Mouse (Mus musculus): ENCODE measurements around the gene Vamp1. TPM values are rescaled to one million over a fixed set of nuclear protein-coding genes. Genes with fewer than 3 reads are reported as not detected.
"Not testable (repeated sequence)": the region's sequence is repeated elsewhere in the genome, so short reads cannot be mapped to it uniquely, and the experiment has no call there.

Vamp1 gene
- polyA plus RNA-seq, 1 experiment from 2014 or later = 4.9 TPM

DNA sequence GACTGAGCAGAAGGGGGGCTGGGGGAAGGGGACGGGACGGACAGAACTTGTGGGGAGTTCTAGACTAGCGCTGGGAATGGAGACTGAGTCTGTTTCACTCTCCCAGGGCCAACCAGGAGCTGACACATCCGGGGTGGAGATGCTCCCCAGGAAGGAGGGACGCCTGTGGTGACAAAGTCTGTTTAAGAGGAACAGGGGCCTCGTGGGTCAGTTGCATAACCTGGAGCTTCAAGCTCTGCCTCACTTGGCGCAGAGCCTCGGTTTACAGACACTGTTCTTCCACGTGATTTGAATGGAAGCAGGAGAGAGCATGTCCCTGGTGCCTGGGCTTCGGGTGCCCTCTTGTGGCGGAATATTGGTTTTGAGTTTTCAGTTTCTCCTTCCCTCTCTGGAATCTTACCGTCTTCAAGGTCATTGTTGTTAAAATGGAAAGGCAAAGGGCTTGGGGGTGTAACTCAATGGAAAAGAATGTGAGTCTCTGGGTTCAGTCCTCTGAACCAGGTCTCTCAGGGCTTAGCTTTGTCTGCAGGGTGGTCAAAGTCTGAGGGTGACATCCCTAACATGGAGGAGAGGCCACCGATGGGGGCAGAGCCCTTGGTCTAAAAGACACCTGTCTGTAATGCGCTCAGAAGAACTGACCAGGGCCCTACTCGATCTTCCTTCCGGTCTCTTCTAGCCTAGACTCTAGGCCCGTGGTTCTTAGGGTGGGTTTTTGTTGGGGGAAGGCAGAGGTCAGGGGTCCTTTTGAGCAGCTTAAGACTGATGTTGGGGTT lies 56.3 kb downstream of the Vamp1 start:
- Histone ChIP-seq H3K4me2 (replicated peaks) (peak overlapping the region; percentile 44), H3K9me3 (no peaks in the 10 kb centered on the region), H3K9ac (no peak overlapping the region), H3K4me3 (peak overlapping the region; percentile 14; the same call in 1 of the 2 replicates), H3K36me3 (no peaks in the 10 kb centered on the region), H3K27ac (no peak overlapping the region), H3K27me3 (peaks cover 5% of the 10 kb centered on the region; the same call in 1 of the 2 replicates), H3K4me1 (no peaks in the 10 kb centered on the region)
- peak; percentile 74; the same call in 1 of the 2 replicates for ATAC-seq (ENCODE audit: insufficient number of reproducible peaks, insufficient read depth, low FRiP score, low TSS enrichment)
- WGBS = 17% methylated on average over 17 of the region's 17 CpGs

DNA sequence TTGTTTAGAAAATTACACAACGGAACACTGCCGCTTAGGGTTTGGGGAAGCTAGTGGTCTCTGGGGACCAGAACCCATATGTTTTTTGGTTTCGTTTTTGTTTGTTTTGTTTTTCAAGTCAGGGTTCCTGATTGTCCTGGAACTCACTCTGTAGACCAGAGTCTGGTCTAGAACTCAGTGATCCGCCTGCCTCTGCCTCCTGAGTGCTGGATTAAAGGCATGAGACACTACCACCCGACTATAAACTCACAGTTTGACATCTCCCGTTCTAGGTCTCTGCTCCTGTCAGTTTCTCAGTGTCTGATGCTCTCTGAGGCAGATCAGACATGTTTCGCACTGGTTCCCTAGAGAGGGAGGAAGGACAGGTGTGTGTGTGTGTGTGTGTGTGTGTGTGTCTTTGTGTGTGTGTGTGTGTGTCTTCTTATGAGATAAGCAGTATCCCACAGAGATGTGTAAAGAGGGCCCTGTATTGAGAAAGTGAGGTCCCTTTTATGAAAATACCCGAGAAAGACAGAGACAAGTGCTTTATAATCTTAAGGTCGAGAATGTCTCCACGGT lies 57.0 kb downstream of the Vamp1 start:
- Histone ChIP-seq H3K9me3 (no peaks in the 10 kb centered on the region), H3K36me3 (no peaks in the 10 kb centered on the region), H3K27ac (no peak overlapping the region), H3K9ac (no peak overlapping the region), H3K4me2 (replicated peaks) (no peak overlapping the region), H3K4me1 (no peaks in the 10 kb centered on the region), H3K4me3 (no peak overlapping the region), H3K27me3 (peaks cover 5% of the 10 kb centered on the region; the same call in 1 of the 2 replicates)
- WGBS = 78% methylated on average over 10 of the region's 10 CpGs
- no peak for ATAC-seq (ENCODE audit: insufficient number of reproducible peaks, insufficient read depth, low FRiP score, low TSS enrichment)

DNA sequence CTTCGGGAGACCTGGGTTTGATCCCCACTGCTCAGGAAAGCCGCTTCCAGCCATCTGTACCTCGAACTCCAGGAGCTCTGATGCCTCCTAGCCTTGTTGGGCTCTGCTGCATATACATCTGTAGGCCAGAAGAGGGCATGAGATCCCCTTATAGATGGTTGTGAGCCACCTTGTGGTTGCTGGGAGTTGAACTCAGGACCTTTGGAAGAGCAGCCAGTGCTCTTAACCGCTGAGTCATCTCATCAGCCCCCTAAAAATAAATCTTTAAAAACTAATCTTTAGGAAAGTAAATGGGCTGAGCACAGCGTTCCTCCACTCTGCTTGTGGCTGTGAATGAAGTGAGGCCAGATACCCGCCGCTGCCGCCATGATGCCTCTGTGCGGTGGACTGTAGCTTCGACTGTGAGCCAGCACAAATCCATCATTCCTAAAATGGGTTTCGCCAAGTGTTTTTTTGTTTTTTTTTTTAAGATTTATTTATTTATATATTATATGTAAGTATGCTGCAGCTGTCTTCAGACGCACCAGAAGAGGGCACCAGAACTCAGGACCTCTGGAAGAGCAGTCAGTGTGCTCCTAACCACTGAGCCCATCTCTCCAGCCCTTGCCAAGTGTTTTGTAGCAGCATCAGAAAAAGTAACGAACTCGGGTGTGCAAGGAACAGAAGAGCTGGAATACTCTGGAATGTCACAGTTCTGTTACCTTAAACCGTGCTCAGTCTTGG lies 59.7 kb downstream of the Vamp1 start:
- H3K9ac ChIP-seq = no peak overlapping the region
- no peak overlapping the region for H3K27ac ChIP-seq
- no peaks in the 10 kb centered on the region for H3K4me1 ChIP-seq
- WGBS = 55% methylated on average over 15 of the region's 15 CpGs
- no peaks in the 10 kb centered on the region for H3K36me3 ChIP-seq
- H3K27me3 ChIP-seq = peaks cover 5% of the 10 kb centered on the region; the same call in 1 of the 2 replicates
- no peak for ATAC-seq (ENCODE audit: insufficient number of reproducible peaks, insufficient read depth, low FRiP score, low TSS enrichment)
- no peak overlapping the region for H3K4me3 ChIP-seq
- no peak overlapping the region for H3K4me2 ChIP-seq (replicated peaks)
- H3K9me3 ChIP-seq = no peaks in the 10 kb centered on the region

DNA sequence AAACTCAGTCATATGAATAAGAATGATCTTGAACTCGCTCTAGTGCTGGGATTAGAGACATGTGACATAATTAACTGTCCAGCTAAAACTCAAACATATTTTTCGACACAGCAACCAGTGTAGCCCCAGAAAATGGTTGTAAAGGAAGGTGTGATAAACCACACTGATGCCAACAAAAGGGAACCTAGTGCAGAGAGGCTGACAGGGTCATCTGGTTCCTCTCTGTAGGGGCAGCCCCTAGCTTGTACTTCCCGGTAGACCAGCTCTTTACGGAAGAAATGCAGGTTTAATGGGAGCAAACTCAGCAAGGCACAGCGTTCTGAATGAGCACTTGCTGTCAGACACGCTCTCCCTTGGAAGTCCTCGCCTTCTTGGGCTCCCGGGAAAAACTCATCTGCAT lies 64.4 kb downstream of the Vamp1 start:
- Histone ChIP-seq H3K27ac (no peak overlapping the region), H3K36me3 (no peaks in the 10 kb centered on the region), H3K4me3 (no peak overlapping the region), H3K27me3 (no peaks in the 10 kb centered on the region), H3K9ac (no peak overlapping the region), H3K4me2 (replicated peaks) (no peak overlapping the region), H3K9me3 (no peaks in the 10 kb centered on the region), H3K4me1 (no peaks in the 10 kb centered on the region)
- no peak for ATAC-seq (ENCODE audit: insufficient number of reproducible peaks, insufficient read depth, low FRiP score, low TSS enrichment)
- WGBS = 70% methylated on average over 8 of the region's 8 CpGs

DNA sequence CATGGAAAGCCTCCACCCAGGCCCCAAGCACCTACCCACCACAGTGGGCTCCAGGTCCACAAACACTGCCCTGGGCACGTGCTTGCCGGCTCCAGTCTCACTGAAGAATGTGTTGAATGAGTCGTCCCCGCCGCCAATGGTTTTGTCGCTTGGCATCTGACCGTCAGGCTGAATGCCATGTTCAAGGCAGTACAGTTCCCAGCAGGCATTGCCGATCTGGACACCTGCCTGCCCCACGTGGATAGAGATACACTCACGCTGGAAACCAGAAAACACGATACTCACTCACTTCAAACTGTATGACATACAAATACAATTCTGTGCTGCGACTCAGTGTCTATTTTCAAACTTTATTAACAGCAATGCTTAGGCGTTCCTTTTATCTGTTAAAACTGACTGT lies 67.4 kb downstream of the Vamp1 start:
- WGBS = 90% methylated on average over 13 of the region's 13 CpGs
- not testable (repeated sequence) for H3K4me3 ChIP-seq; H3K9ac ChIP-seq; H3K4me1 ChIP-seq; H3K9me3 ChIP-seq; ATAC-seq (ENCODE audit: insufficient number of reproducible peaks, insufficient read depth, low FRiP score, low TSS enrichment); H3K4me2 ChIP-seq (replicated peaks); H3K36me3 ChIP-seq; H3K27ac ChIP-seq; H3K27me3 ChIP-seq

DNA sequence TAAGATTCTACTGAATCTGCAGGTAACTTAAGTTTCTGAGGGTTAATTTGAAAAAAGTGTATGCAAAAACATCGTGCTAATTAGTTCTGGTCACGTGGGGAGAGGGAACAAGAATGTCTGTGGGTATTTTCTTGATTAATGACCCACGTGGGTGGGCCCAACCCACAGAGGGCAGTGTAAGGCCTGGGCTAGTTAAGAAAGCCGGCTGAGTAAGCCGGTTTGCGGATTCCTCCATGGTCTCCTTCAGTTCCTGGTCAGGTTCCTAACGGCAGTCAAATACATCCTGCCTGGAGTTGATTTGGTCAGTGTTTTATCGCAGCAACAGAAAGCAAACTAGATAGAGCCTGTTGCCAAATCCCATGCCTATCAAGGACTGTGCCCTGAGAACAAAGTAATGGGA lies 68.9 kb downstream of the Vamp1 start:
- no peak for ATAC-seq (ENCODE audit: insufficient number of reproducible peaks, insufficient read depth, low FRiP score, low TSS enrichment)
- WGBS = 51% methylated on average over 8 of the region's 8 CpGs
- no peaks in the 10 kb centered on the region for H3K9me3 ChIP-seq
- H3K4me3 ChIP-seq = no peak overlapping the region
- H3K4me2 ChIP-seq (replicated peaks) = no peak overlapping the region
- no peaks in the 10 kb centered on the region for H3K4me1 ChIP-seq
- no peaks in the 10 kb centered on the region for H3K36me3 ChIP-seq
- no peaks in the 10 kb centered on the region for H3K27me3 ChIP-seq
- H3K9ac ChIP-seq = no peak overlapping the region
- no peak overlapping the region for H3K27ac ChIP-seq

DNA sequence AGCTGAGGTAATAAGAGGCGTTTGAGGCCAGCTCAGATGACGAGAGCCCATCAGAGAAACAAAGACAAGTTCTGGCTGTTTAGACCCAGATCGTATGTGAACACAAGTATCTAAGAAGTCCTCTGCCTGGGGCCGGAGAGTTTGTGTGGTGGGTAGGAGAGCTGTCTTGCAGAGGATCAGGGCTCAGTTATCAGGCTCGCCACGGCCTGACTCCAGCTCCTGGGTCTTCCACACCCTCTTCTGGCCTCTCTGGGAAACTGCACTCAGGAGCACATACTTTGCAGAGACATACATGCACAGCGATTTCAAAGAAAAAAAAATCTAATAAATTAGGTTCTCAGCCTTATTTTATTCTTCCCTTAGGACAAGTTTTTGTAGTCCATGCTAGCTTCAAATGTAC lies 69.4 kb downstream of the Vamp1 start:
- no peak for ATAC-seq (ENCODE audit: insufficient number of reproducible peaks, insufficient read depth, low FRiP score, low TSS enrichment)
- H3K4me1 ChIP-seq = no peaks in the 10 kb centered on the region
- no peak overlapping the region for H3K4me2 ChIP-seq (replicated peaks)
- H3K27me3 ChIP-seq = no peaks in the 10 kb centered on the region
- no peaks in the 10 kb centered on the region for H3K36me3 ChIP-seq
- no peak overlapping the region for H3K9ac ChIP-seq
- H3K27ac ChIP-seq = no peak overlapping the region
- no peak overlapping the region for H3K4me3 ChIP-seq
- H3K9me3 ChIP-seq = no peaks in the 10 kb centered on the region
- 89% methylated on average over 7 of the region's 7 CpGs for WGBS

DNA sequence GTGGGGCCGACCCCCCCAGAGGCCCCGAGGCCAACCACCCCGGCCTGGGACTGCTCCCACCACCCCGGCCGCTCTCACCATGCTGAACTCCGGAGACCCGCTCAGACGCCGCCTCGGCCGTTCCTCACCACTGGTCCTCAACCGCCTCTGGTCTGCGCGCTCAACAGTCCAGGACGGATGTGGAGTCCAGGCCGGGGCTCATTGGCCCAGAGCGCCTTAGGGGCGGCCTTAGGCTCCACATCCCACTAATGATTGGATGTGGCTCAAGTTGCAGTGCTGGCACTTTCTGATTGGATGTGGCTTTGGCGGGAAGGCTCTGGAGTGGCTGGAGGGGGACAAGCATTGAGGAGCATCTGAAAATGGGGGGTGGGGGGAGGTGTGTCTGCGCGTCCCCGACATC lies 70.5 kb downstream of the Vamp1 start, which contains the start of gene Tuba3a:
Gene Tuba3a (minus strand): TSS at position 153 of the 400 bp plus-strand sequence.
- no peak within 1 kb of the TSS for H3K9ac ChIP-seq
- ATAC-seq (ENCODE audit: insufficient number of reproducible peaks, insufficient read depth, low FRiP score, low TSS enrichment) = 0 out of 2 replicates have a peak, but pooled peaks have one; percentile 15
- H3K27me3 ChIP-seq = no peaks in the 10 kb centered on the region
- no peaks in the 10 kb centered on the region for H3K4me1 ChIP-seq
- H3K36me3 ChIP-seq = no peaks in the 10 kb centered on the region
- no peaks in the 10 kb centered on the region for H3K9me3 ChIP-seq
- H3K27ac ChIP-seq = no peak within 1 kb of the TSS
- 95% methylated on average over 22 of the region's 22 CpGs for WGBS
- no peak within 1 kb of the TSS for H3K4me2 ChIP-seq (replicated peaks)
- no peak within 1 kb of the TSS for H3K4me3 ChIP-seq

DNA sequence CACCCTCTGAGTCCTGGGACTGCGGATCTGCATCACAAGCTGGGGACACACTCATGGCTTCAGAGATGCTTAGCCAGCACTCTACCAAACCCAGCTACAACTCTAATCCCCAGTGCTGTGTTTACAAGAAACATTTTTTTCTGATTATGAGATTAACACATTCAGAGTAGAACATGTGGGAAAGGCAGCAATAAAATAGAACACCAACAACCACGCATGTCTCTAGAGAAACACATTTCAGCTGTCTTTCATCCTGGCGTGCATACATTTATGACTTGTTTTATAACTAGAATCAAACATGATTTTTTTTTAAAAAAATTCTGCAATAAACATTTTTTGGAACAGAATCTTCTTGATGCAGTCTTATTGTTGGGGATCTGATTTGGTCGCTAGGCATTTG lies 71.6 kb downstream of the Vamp1 start:
- no peak overlapping the region for H3K27ac ChIP-seq
- no peaks in the 10 kb centered on the region for H3K36me3 ChIP-seq

DNA sequence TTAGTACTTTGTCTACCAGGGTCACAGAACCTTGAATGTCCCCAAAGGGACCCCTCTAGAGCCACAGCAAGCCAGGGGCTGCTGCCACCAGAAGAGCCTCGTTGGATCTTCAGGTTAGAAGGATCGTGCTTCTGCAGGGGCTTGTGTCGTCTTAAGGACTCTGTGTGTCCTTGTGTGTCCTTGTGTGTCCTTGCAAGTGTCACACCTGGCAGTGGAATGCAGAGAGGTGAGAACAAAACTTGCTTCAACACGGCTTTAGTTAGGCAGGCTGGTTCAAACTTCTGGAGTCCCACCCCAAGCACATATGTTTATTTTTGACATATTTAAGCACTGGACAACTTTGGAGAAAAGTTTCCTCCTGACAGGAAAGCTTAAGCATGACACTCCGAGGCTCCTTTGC lies 73.4 kb downstream of the Vamp1 start:
- no peak overlapping the region for H3K9ac ChIP-seq
- no peaks in the 10 kb centered on the region for H3K4me1 ChIP-seq
- no peak overlapping the region for H3K4me2 ChIP-seq (replicated peaks)
- H3K36me3 ChIP-seq = no peaks in the 10 kb centered on the region
- H3K27ac ChIP-seq = no peak overlapping the region
- no peaks in the 10 kb centered on the region for H3K27me3 ChIP-seq
- WGBS = 76% methylated on average over 5 of the region's 5 CpGs
- no peak for ATAC-seq (ENCODE audit: insufficient number of reproducible peaks, insufficient read depth, low FRiP score, low TSS enrichment)
- H3K4me3 ChIP-seq = no peak overlapping the region
- no peaks in the 10 kb centered on the region for H3K9me3 ChIP-seq

More for the DNA sequence above, 71.6 kb downstream of the Vamp1 start:
- H3K9me3 ChIP-seq = no peaks in the 10 kb centered on the region
- no peak for ATAC-seq (ENCODE audit: insufficient number of reproducible peaks, insufficient read depth, low FRiP score, low TSS enrichment)
- no peaks in the 10 kb centered on the region for H3K4me1 ChIP-seq
- WGBS = 88% methylated on average over 4 of the region's 4 CpGs
- H3K27me3 ChIP-seq = no peaks in the 10 kb centered on the region
- no peak overlapping the region for H3K4me2 ChIP-seq (replicated peaks)
- no peak overlapping the region for H3K4me3 ChIP-seq
- no peak overlapping the region for H3K9ac ChIP-seq

DNA sequence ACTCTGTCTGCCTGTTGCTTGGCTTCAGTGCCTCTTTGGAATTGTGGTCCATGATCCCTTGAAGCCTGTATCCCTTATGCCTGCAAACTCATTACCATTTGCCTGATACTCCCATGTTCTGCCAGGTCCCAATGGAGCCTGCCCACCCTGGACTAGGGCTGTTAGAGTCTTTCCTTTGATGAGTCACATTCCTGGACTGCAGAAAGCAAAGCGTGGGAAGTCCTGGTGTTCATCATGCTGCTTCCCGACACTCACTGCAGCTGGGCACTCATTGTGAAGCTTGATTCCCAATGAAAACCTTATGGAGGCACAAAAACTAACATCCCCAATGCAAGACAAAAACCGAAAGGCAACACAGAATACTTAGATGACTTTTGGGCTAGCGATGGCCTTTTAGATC lies 76.0 kb downstream of the Vamp1 start:
- Histone ChIP-seq H3K4me2 (replicated peaks) (no peak overlapping the region), H3K9me3 (no peaks in the 10 kb centered on the region), H3K4me3 (no peak overlapping the region), H3K36me3 (no peaks in the 10 kb centered on the region), H3K27me3 (no peaks in the 10 kb centered on the region), H3K4me1 (no peaks in the 10 kb centered on the region), H3K27ac (no peak overlapping the region), H3K9ac (no peak overlapping the region)
- WGBS = 76% methylated on average over 4 of the region's 4 CpGs
- no peak for ATAC-seq (ENCODE audit: insufficient number of reproducible peaks, insufficient read depth, low FRiP score, low TSS enrichment)

DNA sequence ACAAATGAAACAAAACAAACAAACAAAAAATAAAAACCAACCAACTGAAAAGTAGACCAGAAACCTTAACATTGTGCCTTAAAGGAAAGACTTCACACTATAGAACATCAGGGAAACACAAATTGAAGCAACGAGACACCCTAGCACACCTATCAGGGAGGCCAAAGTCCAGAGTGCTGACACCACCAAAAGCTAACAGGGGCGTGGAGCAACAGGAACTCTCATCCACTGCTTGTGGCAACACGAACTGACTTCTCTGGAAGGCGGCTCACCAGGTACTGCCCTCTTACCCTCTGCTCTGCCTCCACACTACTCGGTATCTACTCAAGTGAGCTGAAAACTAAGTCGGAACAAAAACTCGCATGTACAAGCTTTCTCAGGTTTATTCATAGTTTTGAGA lies 76.9 kb downstream of the Vamp1 start:
- H3K9ac ChIP-seq = no peak overlapping the region
- H3K4me3 ChIP-seq = no peak overlapping the region
- WGBS = 93% methylated on average over 7 of the region's 7 CpGs
- no peak overlapping the region for H3K27ac ChIP-seq
- H3K4me1 ChIP-seq = no peaks in the 10 kb centered on the region
- no peaks in the 10 kb centered on the region for H3K9me3 ChIP-seq
- no peak overlapping the region for H3K4me2 ChIP-seq (replicated peaks)
- no peaks in the 10 kb centered on the region for H3K27me3 ChIP-seq
- no peaks in the 10 kb centered on the region for H3K36me3 ChIP-seq
- ATAC-seq (ENCODE audit: insufficient number of reproducible peaks, insufficient read depth, low FRiP score, low TSS enrichment) = no peak
